Mouse (Mus musculus) hindbrain, postnatal 0 days (tissue): ENCODE data around the gene Olfr632. TPM values are rescaled to one million over a fixed set of nuclear protein-coding genes. Genes with fewer than 3 reads are reported as not detected.

Experiments
- ATAC-seq: fragments of 200-750 bp; cut with Nextera tagmentation; 2 replicates; pipeline ENCODE4 v1.8.0; 2017; ENCODE audit warnings: mild to moderate bottlenecking, moderate TSS enrichment, moderate library complexity
- DNase-seq: peaks from one replicate; pipeline ENCODE4 v3.0.0-alpha.2; 2015; ENCODE audit warnings: low spot score
- H3K27ac ChIP-seq: fragments of 300-500 bp; sonication (generic); 2 replicates; pipeline ENCODE4 v1.5.1; 2014; ENCODE audit warnings: mild to moderate bottlenecking
- H3K27me3 ChIP-seq: fragments of 300-500 bp; sonication (generic); 2 replicates; pipeline ENCODE4 v1.6.1; 2014; ENCODE audit warnings: low read length, mixed read lengths; ENCODE audit not compliant: insufficient read depth
- H3K36me3 ChIP-seq: fragments of 300-500 bp; sonication (generic); 2 replicates; pipeline ENCODE4 v1.6.1; 2014; ENCODE audit warnings: low read length, mixed read lengths; ENCODE audit not compliant: insufficient read depth
- H3K4me1 ChIP-seq: fragments of 300-500 bp; sonication (generic); 2 replicates; pipeline ENCODE4 v1.6.1; 2014; ENCODE audit warnings: antibody characterized with exemption, low read length, mixed read lengths; ENCODE audit not compliant: insufficient read depth
- H3K4me2 ChIP-seq: fragments of 300-500 bp; sonication (generic); 2 replicates; pipeline ENCODE4 v1.6.1; 2014; ENCODE audit warnings: low read depth, mild to moderate bottlenecking, low read length, moderate library complexity, mixed read lengths
- H3K4me3 ChIP-seq: fragments of 300-500 bp; sonication (generic); 2 replicates; pipeline ENCODE4 v1.5.1; 2014; ENCODE audit warnings: low read length
- H3K9ac ChIP-seq: fragments of 300-500 bp; sonication (generic); replicated peaks from 2 replicates; pipeline ENCODE4 v1.6.1; 2014; ENCODE audit warnings: mild to moderate bottlenecking, low read length, moderate library complexity, mixed read lengths
- H3K9me3 ChIP-seq: fragments of 300-500 bp; sonication (generic); 2 replicates; pipeline ENCODE4 v1.6.1; 2016; ENCODE audit warnings: low read length, mixed read lengths
- CTCF ChIP-seq: IDR thresholded peaks from 2 replicates; pipeline ENCODE4 v1.5.1; 2016; ENCODE audit warnings: antibody characterized with exemption, control low read depth, low read depth
- WGBS: fragments of 180-500 bp; shearing (Covaris S2); extraction: QIAGEN DNeasy Blood & Tissue Kit; methylation state at CpG from one replicate; pipeline ENCODE4 v1.1.7; 2014; 5-methylcytosine and 5-hydroxymethylcytosine counted together
- polyA plus RNA-seq: library from polyadenylated mRNA; unstranded; fragments of >200 nt; fragmentation: Nextera tagmentation; extraction: Ambion mirVana; gene quantifications from 2 replicates; pipeline ENCODE4 v1.2.1, GENCODE M21; 2015
- total RNA-seq: library from RNA; depleted of rRNA; stranded (reverse); fragments of >200 nt; gene quantifications from 2 replicates; pipeline ENCODE4 v1.2.3, GENCODE M21; 2014; rRNA removed

Olfr632 gene
- not detected in 2 replicates for total RNA-seq
- polyA plus RNA-seq: not detected in 2 replicates

DNA sequence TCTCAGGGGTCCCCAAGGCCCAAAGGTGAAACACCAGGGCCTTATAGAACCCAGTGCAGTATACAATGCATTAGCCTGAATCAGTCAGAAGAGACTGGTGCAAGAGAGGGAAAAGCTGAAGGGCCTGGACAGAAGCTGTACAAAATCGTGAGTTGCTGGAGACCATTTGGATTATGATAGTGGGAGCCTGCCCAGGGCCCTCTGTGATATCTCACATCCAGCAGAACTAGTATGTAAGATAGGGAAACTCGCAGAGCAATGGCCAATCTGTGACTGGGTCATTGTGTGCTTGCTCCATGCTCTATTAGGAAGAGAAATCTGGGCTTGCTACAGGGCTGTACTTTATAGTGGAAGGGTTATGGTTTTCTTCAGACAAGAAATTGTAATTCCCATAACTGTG is at the start of gene Olfr632:
Gene Olfr632, plus strand, starts transcription at position 84 of the 400 bp plus-strand sequence.
- no peak for TF ChIP-seq CTCF
- Histone ChIP-seq H3K9me3 (no peaks in the 10 kb centered on the region), H3K4me1 (no peaks in the 10 kb centered on the region), H3K27me3 (no peaks in the 10 kb centered on the region), H3K36me3 (no peaks in the 10 kb centered on the region), H3K9ac (no peak within 1 kb of the TSS), H3K27ac (no peak within 1 kb of the TSS), H3K4me3 (no peak within 1 kb of the TSS), H3K4me2 (no peak within 1 kb of the TSS)
- WGBS: 85% methylated on average over 2 of the region's 2 CpGs
- ATAC-seq (no peak), DNase-seq (no peak)

DNA sequence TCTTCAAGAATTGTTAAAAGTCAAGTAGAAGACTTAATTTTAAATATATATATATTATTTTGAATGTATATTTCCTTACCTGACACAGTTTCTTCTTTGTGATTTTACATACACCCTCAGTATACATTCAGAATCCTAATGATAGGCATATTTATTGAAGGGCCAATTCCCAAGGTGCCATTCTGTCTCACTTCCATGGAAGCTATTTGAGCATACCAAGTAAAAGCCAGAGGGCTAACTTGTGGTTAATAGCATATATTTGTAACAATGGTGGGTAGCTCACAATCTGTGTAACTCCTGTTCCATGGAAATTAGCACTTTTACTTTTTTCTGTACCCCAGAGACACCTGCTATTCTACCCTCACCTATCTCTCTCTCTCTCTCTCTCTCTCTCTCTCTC is 48.0 kb upstream of the Olfr632 start, which contains the start of gene Olfr66:
Gene Olfr66, minus strand, starts transcription at position 101 of the 400 bp plus-strand sequence.
- H3K36me3 ChIP-seq: no peaks in the 10 kb centered on the region

DNA sequence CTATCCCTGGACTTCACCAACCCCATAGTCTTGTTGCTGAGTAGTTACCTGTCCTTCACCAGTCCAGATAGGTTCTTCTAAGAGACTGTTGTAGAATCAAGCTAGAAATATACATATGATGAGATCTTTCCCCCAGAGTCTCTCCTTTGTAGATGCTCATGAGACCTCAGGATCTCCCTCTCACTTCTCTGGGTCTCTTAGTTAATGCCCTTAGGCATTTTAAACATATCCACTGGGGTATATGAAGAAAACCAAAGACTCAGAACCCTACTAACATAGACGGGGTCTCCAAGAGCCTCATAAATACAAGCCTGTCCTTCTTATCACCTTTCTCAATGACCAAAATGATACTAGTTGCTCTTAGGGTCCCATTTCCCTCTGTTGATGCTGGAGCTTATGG is 39.8 kb upstream of the Olfr632 start, which contains the start of gene Olfr64:
Gene Olfr64, minus strand, starts transcription at position 101 of the 400 bp plus-strand sequence.
- no peak within 1 kb of the TSS for H3K4me3 ChIP-seq
- 88% methylated on average over 1 of the region's 1 CpGs for WGBS
- no peaks in the 10 kb centered on the region for H3K4me1 ChIP-seq
- ATAC-seq (no peak), DNase-seq (no peak)
- no peaks in the 10 kb centered on the region for H3K27me3 ChIP-seq
- H3K36me3 ChIP-seq: no peaks in the 10 kb centered on the region
- H3K9ac ChIP-seq: no peak within 1 kb of the TSS
- no peaks in the 10 kb centered on the region for H3K9me3 ChIP-seq
- H3K4me2 ChIP-seq: no peak within 1 kb of the TSS
- no peak for TF ChIP-seq CTCF
- no peak within 1 kb of the TSS for H3K27ac ChIP-seq

More for the DNA sequence above, 48.0 kb upstream of the Olfr632 start, which contains the start of gene Olfr66:
- H3K4me1 ChIP-seq: no peaks in the 10 kb centered on the region
- H3K4me3 ChIP-seq: no peak within 1 kb of the TSS
- no peaks in the 10 kb centered on the region for H3K27me3 ChIP-seq
- H3K27ac ChIP-seq: no peak within 1 kb of the TSS
- ATAC-seq (no peak), DNase-seq (no peak)
- TF ChIP-seq CTCF: no peak
- H3K9ac ChIP-seq: no peak within 1 kb of the TSS
- no peaks in the 10 kb centered on the region for H3K9me3 ChIP-seq
- no peak within 1 kb of the TSS for H3K4me2 ChIP-seq

DNA sequence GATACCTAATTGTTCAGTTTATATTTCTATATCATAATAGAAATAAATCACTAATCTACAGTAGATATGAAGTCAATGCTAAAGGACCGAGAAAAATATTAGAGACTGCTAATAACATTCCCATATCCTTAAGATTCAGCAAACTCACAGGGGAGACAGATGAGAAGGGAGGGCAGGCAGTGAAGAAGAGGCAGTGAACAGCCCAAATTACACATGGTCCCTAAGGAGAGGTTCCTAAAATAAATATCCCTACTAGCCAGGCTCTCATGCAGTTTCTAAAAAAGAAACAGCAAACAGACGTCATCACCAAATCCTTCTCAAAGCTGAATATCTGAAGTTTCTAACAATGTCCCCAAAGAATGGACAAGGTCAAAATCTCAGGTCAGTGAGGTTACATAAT is 31.0 kb upstream of the Olfr632 start, which contains the start of gene Olfr65:
Gene Olfr65, plus strand, starts transcription at position 301 of the 400 bp plus-strand sequence.
- H3K4me3 ChIP-seq: no peak within 1 kb of the TSS
- H3K9me3 ChIP-seq: no peaks in the 10 kb centered on the region
- ATAC-seq: no peak
- H3K4me2 ChIP-seq: no peak within 1 kb of the TSS
- TF ChIP-seq CTCF: no peak
- H3K36me3 ChIP-seq: no peaks in the 10 kb centered on the region
- no peak within 1 kb of the TSS for H3K9ac ChIP-seq
- DNase-seq: no peak
- H3K4me1 ChIP-seq: no peaks in the 10 kb centered on the region
- no peak within 1 kb of the TSS for H3K27ac ChIP-seq
- 74% methylated on average over 2 of the region's 2 CpGs for WGBS
- no peaks in the 10 kb centered on the region for H3K27me3 ChIP-seq

DNA sequence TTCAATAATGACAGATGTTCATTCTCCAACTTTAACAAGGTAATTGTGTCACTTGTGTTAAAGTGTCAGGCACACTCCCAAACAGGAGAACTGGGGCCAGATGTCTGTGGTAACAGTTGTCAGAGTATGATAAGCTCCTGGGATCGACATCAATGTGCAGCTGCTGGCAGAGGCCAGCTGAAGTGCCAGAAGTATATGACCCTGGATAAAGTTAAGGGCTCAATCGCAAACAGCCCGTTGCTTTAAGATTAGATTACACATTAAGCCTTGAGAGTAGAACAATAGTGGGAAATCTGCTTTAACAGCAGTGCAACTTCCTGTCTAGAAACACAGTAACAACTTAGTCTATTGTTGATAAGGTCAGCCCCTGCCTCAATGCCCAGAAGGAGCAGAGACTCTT is 24.1 kb upstream of the Olfr632 start:
- Histone ChIP-seq H3K27me3 (no peaks in the 10 kb centered on the region), H3K9me3 (no peaks in the 10 kb centered on the region), H3K4me3 (no peak overlapping the region), H3K9ac (no peak overlapping the region), H3K27ac (no peak overlapping the region), H3K4me1 (no peaks in the 10 kb centered on the region), H3K4me2 (no peak overlapping the region), H3K36me3 (no peaks in the 10 kb centered on the region)
- no peak for ATAC-seq
- DNase-seq: no peak
- no peak for TF ChIP-seq CTCF
- WGBS: 54% methylated on average over 3 of the region's 3 CpGs

DNA sequence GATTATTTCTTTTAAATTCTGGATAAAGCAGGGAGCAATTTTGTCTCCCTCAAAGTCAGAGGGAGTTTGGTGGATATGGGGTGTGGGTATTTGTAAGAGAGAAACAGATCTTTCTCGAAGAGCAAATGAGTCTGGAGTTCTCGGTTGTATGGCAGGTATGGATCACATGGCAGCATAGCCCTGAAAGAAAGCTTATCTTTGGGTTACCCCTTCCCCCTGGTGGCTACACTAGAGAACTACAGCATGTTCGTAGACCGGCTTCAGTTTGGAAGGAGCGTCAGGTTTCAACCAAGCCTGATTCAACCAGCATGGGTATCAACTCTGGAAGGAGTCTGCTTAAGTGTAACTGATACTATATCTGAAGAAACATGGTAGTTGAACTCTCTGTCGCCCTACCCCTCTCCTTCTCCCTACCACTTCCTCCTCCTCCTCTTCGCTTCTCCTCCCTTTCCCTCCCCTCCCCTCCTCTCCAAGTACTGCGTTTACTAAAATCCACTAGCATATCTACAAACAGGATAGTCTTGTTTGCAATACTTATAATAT is 21.1 kb upstream of the Olfr632 start:
- WGBS: 52% methylated on average over 8 of the region's 8 CpGs

DNA sequence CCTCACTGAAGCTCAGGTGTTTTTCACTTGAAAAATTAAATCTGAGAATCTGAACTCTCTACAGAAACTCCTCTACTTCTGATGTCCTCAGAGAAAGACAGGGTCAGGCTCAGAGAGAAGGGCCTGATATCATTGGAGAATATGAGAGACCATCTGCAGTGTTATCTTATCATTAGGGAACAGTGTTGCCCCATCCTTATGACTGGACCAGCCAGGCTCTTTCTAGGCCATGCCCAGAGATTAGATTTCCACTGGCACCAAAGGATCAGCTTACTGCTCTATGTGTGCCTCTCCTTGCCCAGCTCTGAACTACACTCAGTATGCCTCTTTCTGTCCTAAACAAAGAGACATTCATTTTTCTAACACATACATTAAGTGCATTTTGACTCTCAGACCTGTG is 18.8 kb upstream of the Olfr632 start:
- no peaks in the 10 kb centered on the region for H3K27me3 ChIP-seq
- no peak for TF ChIP-seq CTCF
- no peaks in the 10 kb centered on the region for H3K9me3 ChIP-seq
- no peak overlapping the region for H3K27ac ChIP-seq
- no peak for ATAC-seq
- no peak overlapping the region for H3K9ac ChIP-seq
- no peak for DNase-seq
- no peak overlapping the region for H3K4me3 ChIP-seq
- no peak overlapping the region for H3K4me2 ChIP-seq
- H3K4me1 ChIP-seq: no peaks in the 10 kb centered on the region
- no peaks in the 10 kb centered on the region for H3K36me3 ChIP-seq

More for the DNA sequence above, 21.1 kb upstream of the Olfr632 start:
- Histone ChIP-seq H3K36me3 (no peaks in the 10 kb centered on the region), H3K4me1 (no peaks in the 10 kb centered on the region), H3K9ac (no peak overlapping the region), H3K27ac (no peak overlapping the region), H3K9me3 (no peaks in the 10 kb centered on the region), H3K4me2 (no peak overlapping the region), H3K27me3 (no peaks in the 10 kb centered on the region), H3K4me3 (no peak overlapping the region)
- peak; percentile 32 for TF ChIP-seq CTCF
- DNase-seq: no peak
- no peak for ATAC-seq
